Mouse (Mus musculus): ENCODE data around the gene Mtus2. TPM values are rescaled to one million over a fixed set of nuclear protein-coding genes. Genes with fewer than 3 reads are reported as not detected.

Gene Mtus2
- polyA plus RNA-seq, 1 experiment = 0.04 TPM

DNA sequence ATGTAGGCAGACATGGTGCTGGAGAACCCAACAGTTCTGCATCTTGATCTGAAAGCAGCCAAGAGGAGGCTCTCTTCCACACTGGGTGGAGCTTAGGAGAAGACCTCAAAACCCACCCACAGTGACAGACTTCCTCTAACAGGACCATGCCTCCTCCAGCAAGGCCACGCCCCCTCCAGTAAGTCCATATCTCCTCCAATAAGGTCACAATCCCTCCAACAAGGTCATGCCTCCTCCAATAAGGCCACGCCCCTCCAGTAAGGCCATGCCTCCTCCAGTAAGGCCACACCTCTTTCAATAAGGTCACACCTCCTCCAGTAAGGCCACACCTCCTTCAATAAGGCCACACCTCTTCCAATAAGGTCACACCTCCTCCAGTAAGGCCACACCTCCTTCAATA, 288.3 kb downstream of the Mtus2 start:
- Histone ChIP-seq H3K79me3 (ENCODE audit: low read depth) (no peaks in the 10 kb centered on the region), H3K36me3 (ENCODE audit: control insufficient read depth, insufficient read depth) (no peaks in the 10 kb centered on the region), H3K79me2 (ENCODE audit: control insufficient read depth, insufficient read depth) (no peaks in the 10 kb centered on the region), H3ac (ENCODE audit: control insufficient read depth, insufficient read length, low read depth) (no peak overlapping the region), H3K27me3 (ENCODE audit: control insufficient read depth, insufficient read depth, insufficient read length) (peaks cover 11% of the 10 kb centered on the region), H3K4me3 (ENCODE audit: insufficient read depth, poor library complexity, severe bottlenecking) (no peak overlapping the region)
- TF ChIP-seq FOSL1 (IDR thresholded peaks at IDR 0.05; ENCODE audit: insufficient read depth, low read length, poor library complexity, severe bottlenecking) = no peak
- no peak for TF ChIP-seq CEBPB (IDR thresholded peaks at IDR 0.05; ENCODE audit: low read depth)
- TF ChIP-seq MYOG (IDR thresholded peaks at IDR 0.05; ENCODE audit: control insufficient read depth, extremely low read depth, insufficient read length) = no peak
- no peak for TF ChIP-seq MYOD1 (IDR thresholded peaks at IDR 0.05; ENCODE audit: control insufficient read depth, insufficient read length, low read depth)
- no peak for TF ChIP-seq CTCF (IDR thresholded peaks at IDR 0.05; ENCODE audit: control insufficient read depth, insufficient read depth, insufficient read length)
- no peak for TF ChIP-seq MAX (IDR thresholded peaks at IDR 0.05)
- TF ChIP-seq USF1 (IDR thresholded peaks at IDR 0.05; ENCODE audit: low read depth) = no peak

DNA sequence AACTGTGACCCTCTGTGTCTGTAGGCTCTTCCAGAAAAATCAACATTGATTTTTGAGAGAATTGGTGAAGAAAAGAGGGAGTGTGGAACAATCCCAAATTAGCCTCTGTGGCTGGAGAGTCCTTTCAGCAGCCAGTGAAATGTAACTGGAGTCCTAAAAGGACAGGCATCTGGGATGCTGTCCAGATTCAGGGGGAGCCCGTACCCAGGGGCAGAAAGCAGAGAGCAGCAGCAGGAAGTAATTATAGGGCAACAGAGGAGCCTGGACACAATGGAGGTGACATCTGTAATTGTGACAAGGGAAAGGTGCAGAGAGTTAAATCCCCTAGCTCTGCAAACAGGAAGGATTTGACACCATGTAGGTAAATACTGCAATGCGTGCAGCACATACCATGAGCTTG, 291.1 kb downstream of the Mtus2 start:
- no peak overlapping the region for H3K4me3 ChIP-seq (ENCODE audit: insufficient read depth, poor library complexity, severe bottlenecking)
- H3K79me3 ChIP-seq (ENCODE audit: low read depth) = no peaks in the 10 kb centered on the region
- H3K27me3 ChIP-seq (ENCODE audit: control insufficient read depth, insufficient read depth, insufficient read length) = peaks cover 11% of the 10 kb centered on the region
- no peaks in the 10 kb centered on the region for H3K79me2 ChIP-seq (ENCODE audit: control insufficient read depth, insufficient read depth)
- H3ac ChIP-seq (ENCODE audit: control insufficient read depth, insufficient read length, low read depth) = no peak overlapping the region
- no peaks in the 10 kb centered on the region for H3K36me3 ChIP-seq (ENCODE audit: control insufficient read depth, insufficient read depth)
- TF ChIP-seq CTCF (IDR thresholded peaks at IDR 0.05; ENCODE audit: control insufficient read depth, insufficient read depth, insufficient read length) (no peak), MYOD1 (IDR thresholded peaks at IDR 0.05; ENCODE audit: control insufficient read depth, insufficient read length, low read depth) (no peak), CEBPB (IDR thresholded peaks at IDR 0.05; ENCODE audit: low read depth) (no peak), FOSL1 (IDR thresholded peaks at IDR 0.05; ENCODE audit: insufficient read depth, low read length, poor library complexity, severe bottlenecking) (no peak), MYOG (IDR thresholded peaks at IDR 0.05; ENCODE audit: control insufficient read depth, extremely low read depth, insufficient read length) (no peak), USF1 (IDR thresholded peaks at IDR 0.05; ENCODE audit: low read depth) (no peak), MAX (IDR thresholded peaks at IDR 0.05) (no peak)

GRCm38 (mm10) chr5:148251847-148252246, 294.7 kb downstream of the Mtus2 start:
- H3K4me3 ChIP-seq (ENCODE audit: insufficient read depth, poor library complexity, severe bottlenecking) = no peak overlapping the region
- no peaks in the 10 kb centered on the region for H3K79me3 ChIP-seq (ENCODE audit: low read depth)
- H3K79me2 ChIP-seq (ENCODE audit: control insufficient read depth, insufficient read depth) = no peaks in the 10 kb centered on the region
- TF ChIP-seq MYOD1 (IDR thresholded peaks at IDR 0.05; ENCODE audit: control insufficient read depth, insufficient read length, low read depth) (no peak), MYOG (IDR thresholded peaks at IDR 0.05; ENCODE audit: control insufficient read depth, extremely low read depth, insufficient read length) (no peak), CTCF (IDR thresholded peaks at IDR 0.05; ENCODE audit: control insufficient read depth, insufficient read depth, insufficient read length) (no peak), FOSL1 (IDR thresholded peaks at IDR 0.05; ENCODE audit: insufficient read depth, low read length, poor library complexity, severe bottlenecking) (no peak), CEBPB (IDR thresholded peaks at IDR 0.05; ENCODE audit: low read depth) (no peak), MAX (IDR thresholded peaks at IDR 0.05) (no peak), USF1 (IDR thresholded peaks at IDR 0.05; ENCODE audit: low read depth) (no peak)
- no peak overlapping the region for H3ac ChIP-seq (ENCODE audit: control insufficient read depth, insufficient read length, low read depth)
- no peaks in the 10 kb centered on the region for H3K36me3 ChIP-seq (ENCODE audit: control insufficient read depth, insufficient read depth)
- peaks cover 15% of the 10 kb centered on the region for H3K27me3 ChIP-seq (ENCODE audit: control insufficient read depth, insufficient read depth, insufficient read length)

GRCm38 (mm10) chr5:148262016-148262415, 304.9 kb downstream of the Mtus2 start:
- H3K4me3 ChIP-seq (ENCODE audit: insufficient read depth, poor library complexity, severe bottlenecking) = no peak overlapping the region

DNA sequence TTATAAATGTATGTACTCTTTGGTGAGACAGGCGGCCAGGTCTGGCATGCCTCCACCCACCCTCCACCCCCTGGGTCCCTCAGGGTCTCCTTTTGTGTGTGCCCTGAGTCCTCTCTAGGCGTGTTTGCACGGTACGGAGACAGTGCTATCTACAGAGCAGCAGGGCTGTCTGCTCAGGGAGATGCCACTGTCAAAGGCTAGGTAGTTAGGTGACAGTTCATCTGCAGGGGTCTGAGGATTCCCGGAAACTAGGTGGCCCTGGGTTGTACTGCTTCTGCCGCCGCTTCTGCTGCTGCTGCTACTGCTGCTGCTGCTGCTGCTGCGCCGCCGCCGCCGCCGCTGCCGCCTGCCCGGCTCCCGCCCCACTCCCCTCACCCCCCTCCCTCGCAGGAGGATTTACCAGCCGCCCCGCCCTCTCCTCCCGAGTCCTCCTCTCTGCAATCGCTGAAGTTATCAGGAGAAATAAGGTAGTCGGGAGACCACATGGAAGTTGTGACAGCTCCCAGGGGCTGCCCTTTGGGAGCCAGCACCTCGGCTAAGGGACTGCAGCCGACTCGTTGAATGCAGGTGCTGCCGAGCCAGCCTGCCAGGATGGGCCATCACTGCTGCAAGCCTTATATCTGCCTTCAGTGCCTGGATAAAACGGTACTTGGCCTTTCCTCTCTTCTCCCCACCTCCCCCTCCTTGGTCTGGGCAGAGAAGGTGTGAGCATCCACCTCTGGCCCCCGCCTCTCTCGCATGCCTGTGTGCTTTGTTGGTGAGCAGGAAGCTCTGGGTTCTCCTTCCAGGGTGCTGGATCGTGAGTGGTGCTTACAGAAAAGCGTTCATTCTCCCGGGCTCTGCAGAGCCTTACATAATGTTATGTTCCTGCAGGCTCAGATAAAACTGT, 307.9 kb downstream of the Mtus2 start:
- peaks cover 15% of the 10 kb centered on the region for H3K27me3 ChIP-seq (ENCODE audit: control insufficient read depth, insufficient read depth, insufficient read length)
- no peaks in the 10 kb centered on the region for H3K36me3 ChIP-seq (ENCODE audit: control insufficient read depth, insufficient read depth)
- H3K4me3 ChIP-seq (ENCODE audit: insufficient read depth, poor library complexity, severe bottlenecking) = no peak overlapping the region
- no peaks in the 10 kb centered on the region for H3K79me2 ChIP-seq (ENCODE audit: control insufficient read depth, insufficient read depth)
- no peak overlapping the region for H3ac ChIP-seq (ENCODE audit: control insufficient read depth, insufficient read length, low read depth)
- H3K79me3 ChIP-seq (ENCODE audit: low read depth) = no peaks in the 10 kb centered on the region
- no peak for TF ChIP-seq CTCF (IDR thresholded peaks at IDR 0.05; ENCODE audit: control insufficient read depth, insufficient read depth, insufficient read length)
- no peak for TF ChIP-seq CEBPB (IDR thresholded peaks at IDR 0.05; ENCODE audit: low read depth)

More at GRCm38 (mm10) chr5:148262016-148262415, 304.9 kb downstream of the Mtus2 start:
- Histone ChIP-seq H3K79me3 (ENCODE audit: low read depth) (no peaks in the 10 kb centered on the region), H3K36me3 (ENCODE audit: control insufficient read depth, insufficient read depth) (no peaks in the 10 kb centered on the region), H3ac (ENCODE audit: control insufficient read depth, insufficient read length, low read depth) (no peak overlapping the region), H3K79me2 (ENCODE audit: control insufficient read depth, insufficient read depth) (no peaks in the 10 kb centered on the region), H3K27me3 (ENCODE audit: control insufficient read depth, insufficient read depth, insufficient read length) (peaks cover 15% of the 10 kb centered on the region)
- TF ChIP-seq MYOG (IDR thresholded peaks at IDR 0.05; ENCODE audit: control insufficient read depth, extremely low read depth, insufficient read length) = no peak
- no peak for TF ChIP-seq CTCF (IDR thresholded peaks at IDR 0.05; ENCODE audit: control insufficient read depth, insufficient read depth, insufficient read length)
- no peak for TF ChIP-seq MAX (IDR thresholded peaks at IDR 0.05)
- TF ChIP-seq CEBPB (IDR thresholded peaks at IDR 0.05; ENCODE audit: low read depth) = no peak
- no peak for TF ChIP-seq MYOD1 (IDR thresholded peaks at IDR 0.05; ENCODE audit: control insufficient read depth, insufficient read length, low read depth)
- TF ChIP-seq FOSL1 (IDR thresholded peaks at IDR 0.05; ENCODE audit: insufficient read depth, low read length, poor library complexity, severe bottlenecking) = no peak
- TF ChIP-seq USF1 (IDR thresholded peaks at IDR 0.05; ENCODE audit: low read depth) = no peak

All from C2C12 (cell line).